Mouse (Mus musculus): ENCODE results near the gene Olfr1186. TPM values are rescaled to one million over a fixed set of nuclear protein-coding genes. Genes with fewer than 3 reads are reported as not detected.
"Not testable (repeated sequence)": the region's sequence is repeated elsewhere in the genome, so short reads cannot be mapped to it uniquely, and the experiment has no call there.

The Olfr1186 gene
- total RNA-seq (2014; rRNA removed; ENCODE audit: low replicate concordance) (not detected in 2 replicates), polyA plus RNA-seq (2015; fragmentation: Nextera tagmentation; extraction: Ambion mirVana) (not detected in 2 replicates)

DNA sequence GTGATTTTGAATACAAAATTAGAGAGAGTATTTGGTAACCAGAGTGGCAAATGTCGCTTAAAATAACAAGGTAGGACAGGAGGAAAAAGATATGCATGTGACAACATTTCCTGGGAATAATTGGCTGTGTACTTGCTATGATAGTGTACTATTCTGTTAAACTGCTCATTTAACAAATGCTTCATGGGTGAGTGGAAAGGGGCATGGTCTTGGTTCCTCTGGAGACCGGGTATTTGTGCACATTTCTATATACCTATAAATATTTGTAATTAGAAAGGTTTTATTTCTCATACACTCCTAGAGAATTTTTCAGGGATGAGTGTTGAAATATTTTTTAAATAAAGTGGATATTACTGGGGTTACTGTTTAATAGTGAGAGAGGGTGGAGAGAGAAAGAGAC, at the start of gene Olfr1186:
TSS of gene Olfr1186 (plus strand) at position 301 of the 400 bp plus-strand sequence.
- H3K9ac ChIP-seq (replicated peaks; ENCODE audit: low read depth, low read length) = no peak within 1 kb of the TSS
- no peak within 1 kb of the TSS for H3K4me2 ChIP-seq (ENCODE audit: low read depth, low read length)
- ATAC-seq (ENCODE audit: insufficient read depth, low read depth) (no peak), DNase-seq (ENCODE audit: low spot score) (no peak)
- TF ChIP-seq EP300 (IDR thresholded peaks at IDR 0.05; ENCODE audit: low read depth) (no peak), CTCF (IDR thresholded peaks at IDR 0.05; ENCODE audit: low read depth) (no peak)
- no peaks in the 10 kb centered on the region for H3K9me3 ChIP-seq (replicated peaks; ENCODE audit: control insufficient read depth, low read length)
- H3K27me3 ChIP-seq (ENCODE audit: control insufficient read depth, insufficient read depth, low read length) = no peaks in the 10 kb centered on the region
- 65% methylated on average over 2 of the region's 2 CpGs for WGBS
- no peaks in the 10 kb centered on the region for H3K4me1 ChIP-seq (ENCODE audit: control insufficient read depth, insufficient read depth)
- H3K27ac ChIP-seq (ENCODE audit: low read depth) = no peak within 1 kb of the TSS
- H3K36me3 ChIP-seq (replicated peaks; ENCODE audit: control insufficient read depth, insufficient read depth, low read length) = no peaks in the 10 kb centered on the region
- H3K4me3 ChIP-seq (ENCODE audit: low read depth, low read length) = no peak within 1 kb of the TSS

DNA sequence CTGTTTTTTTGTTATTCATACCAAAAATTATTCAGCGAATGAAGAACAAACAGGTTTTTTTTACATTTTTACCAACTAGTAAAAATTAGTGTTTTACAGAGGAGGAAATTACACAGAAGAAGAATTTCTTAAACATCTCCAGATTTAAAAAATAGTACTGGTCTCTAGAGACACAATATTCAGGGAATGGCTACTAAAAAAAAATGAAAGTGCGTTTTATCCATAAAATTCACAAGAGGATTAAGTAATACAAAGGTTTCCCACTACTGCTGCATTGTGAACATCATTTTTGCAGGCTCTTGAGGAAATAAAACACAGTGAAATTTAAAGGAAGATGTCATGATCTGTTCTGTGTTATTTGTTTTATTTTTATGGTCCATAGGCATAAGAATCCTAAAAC, 35.1 kb upstream of the Olfr1186 start, which contains the start of gene Olfr1184:
TSS of gene Olfr1184 (plus strand) at position 301 of the 400 bp plus-strand sequence.
- H3K27ac ChIP-seq (ENCODE audit: low read depth) = no peak within 1 kb of the TSS
- no peak within 1 kb of the TSS for H3K4me2 ChIP-seq (ENCODE audit: low read depth, low read length)
- H3K27me3 ChIP-seq (ENCODE audit: control insufficient read depth, insufficient read depth, low read length) = no peaks in the 10 kb centered on the region
- H3K4me1 ChIP-seq (ENCODE audit: control insufficient read depth, insufficient read depth) = no peaks in the 10 kb centered on the region
- ATAC-seq (ENCODE audit: insufficient read depth, low read depth) (no peak), DNase-seq (ENCODE audit: low spot score) (no peak)
- 73% methylated on average over 2 of the region's 2 CpGs for WGBS
- no peak within 1 kb of the TSS for H3K9ac ChIP-seq (replicated peaks; ENCODE audit: low read depth, low read length)
- no peaks in the 10 kb centered on the region for H3K9me3 ChIP-seq (replicated peaks; ENCODE audit: control insufficient read depth, low read length)
- TF ChIP-seq EP300 (IDR thresholded peaks at IDR 0.05; ENCODE audit: low read depth) (no peak), CTCF (IDR thresholded peaks at IDR 0.05; ENCODE audit: low read depth) (no peak)
- H3K36me3 ChIP-seq (replicated peaks; ENCODE audit: control insufficient read depth, insufficient read depth, low read length) = no peaks in the 10 kb centered on the region
- H3K4me3 ChIP-seq (ENCODE audit: low read depth, low read length) = no peak within 1 kb of the TSS

DNA sequence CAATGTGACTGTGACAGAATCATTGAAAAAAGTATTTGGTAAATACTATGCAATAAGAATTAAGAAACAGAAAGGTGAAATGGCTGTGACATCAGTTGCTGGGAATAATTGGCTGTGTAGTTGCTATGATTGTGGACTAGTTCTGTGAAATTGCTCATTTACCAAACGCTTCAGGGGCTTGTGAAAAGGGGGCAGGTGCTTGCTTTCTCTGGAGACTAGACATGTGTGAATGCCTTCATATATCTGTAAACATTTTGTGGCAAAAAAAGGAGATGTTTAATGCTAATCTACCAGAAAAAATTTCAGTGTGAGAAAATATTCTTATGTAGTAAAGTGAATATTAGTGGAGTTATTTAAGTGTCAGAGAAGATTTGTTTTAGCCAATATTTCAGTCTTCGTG, 25.3 kb upstream of the Olfr1186 start, which contains the start of gene Olfr1185-ps1:
TSS of gene Olfr1185-ps1 (plus strand) at position 301 of the 400 bp plus-strand sequence.
- no peak for TF ChIP-seq CTCF (IDR thresholded peaks at IDR 0.05; ENCODE audit: low read depth)
- no peak for TF ChIP-seq EP300 (IDR thresholded peaks at IDR 0.05; ENCODE audit: low read depth)
- ATAC-seq (ENCODE audit: insufficient read depth, low read depth) = no peak
- Histone ChIP-seq H3K4me3 (ENCODE audit: low read depth, low read length) (no peak within 1 kb of the TSS), H3K9ac (replicated peaks; ENCODE audit: low read depth, low read length) (no peak within 1 kb of the TSS), H3K9me3 (replicated peaks; ENCODE audit: control insufficient read depth, low read length) (no peaks in the 10 kb centered on the region), H3K36me3 (replicated peaks; ENCODE audit: control insufficient read depth, insufficient read depth, low read length) (no peaks in the 10 kb centered on the region), H3K27ac (ENCODE audit: low read depth) (no peak within 1 kb of the TSS), H3K27me3 (ENCODE audit: control insufficient read depth, insufficient read depth, low read length) (no peaks in the 10 kb centered on the region), H3K4me1 (ENCODE audit: control insufficient read depth, insufficient read depth) (no peaks in the 10 kb centered on the region), H3K4me2 (ENCODE audit: low read depth, low read length) (no peak within 1 kb of the TSS)
- DNase-seq (ENCODE audit: low spot score) = no peak
- 51% methylated on average over 2 of the region's 2 CpGs for WGBS

DNA sequence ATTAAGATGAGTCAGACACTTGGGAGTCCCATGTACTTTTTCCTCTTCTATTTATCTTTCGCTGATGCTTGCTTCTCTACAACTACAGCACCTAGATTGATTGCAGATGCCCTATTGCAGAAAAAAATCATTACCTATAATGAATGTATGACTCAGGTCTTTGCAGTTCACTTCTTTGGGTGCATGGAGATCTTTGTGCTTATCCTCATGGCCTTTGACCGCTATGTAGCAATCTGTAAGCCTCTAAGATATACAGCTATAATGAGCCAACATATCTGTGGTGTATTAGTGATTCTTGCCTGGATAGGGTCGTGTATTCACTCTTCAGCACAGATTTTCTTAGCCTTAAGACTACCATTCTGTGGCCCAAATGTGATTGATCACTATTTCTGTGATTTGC, 7.4 kb downstream of the Olfr1186 start:
- DNase-seq (ENCODE audit: low spot score) = no peak
- no peaks in the 10 kb centered on the region for H3K27me3 ChIP-seq (ENCODE audit: control insufficient read depth, insufficient read depth, low read length)
- H3K4me1 ChIP-seq (ENCODE audit: control insufficient read depth, insufficient read depth) = no peaks in the 10 kb centered on the region
- no peak overlapping the region for H3K9ac ChIP-seq (replicated peaks; ENCODE audit: low read depth, low read length)
- TF ChIP-seq CTCF (IDR thresholded peaks at IDR 0.05; ENCODE audit: low read depth) (no peak), EP300 (IDR thresholded peaks at IDR 0.05; ENCODE audit: low read depth) (no peak)
- no peak overlapping the region for H3K4me2 ChIP-seq (ENCODE audit: low read depth, low read length)
- H3K27ac ChIP-seq (ENCODE audit: low read depth) = no peak overlapping the region
- WGBS = 62% methylated on average over 3 of the region's 3 CpGs
- H3K4me3 ChIP-seq (ENCODE audit: low read depth, low read length) = no peak overlapping the region
- H3K9me3 ChIP-seq (replicated peaks; ENCODE audit: control insufficient read depth, low read length) = no peaks in the 10 kb centered on the region
- no peak for ATAC-seq (ENCODE audit: insufficient read depth, low read depth)
- H3K36me3 ChIP-seq (replicated peaks; ENCODE audit: control insufficient read depth, insufficient read depth, low read length) = no peaks in the 10 kb centered on the region

DNA sequence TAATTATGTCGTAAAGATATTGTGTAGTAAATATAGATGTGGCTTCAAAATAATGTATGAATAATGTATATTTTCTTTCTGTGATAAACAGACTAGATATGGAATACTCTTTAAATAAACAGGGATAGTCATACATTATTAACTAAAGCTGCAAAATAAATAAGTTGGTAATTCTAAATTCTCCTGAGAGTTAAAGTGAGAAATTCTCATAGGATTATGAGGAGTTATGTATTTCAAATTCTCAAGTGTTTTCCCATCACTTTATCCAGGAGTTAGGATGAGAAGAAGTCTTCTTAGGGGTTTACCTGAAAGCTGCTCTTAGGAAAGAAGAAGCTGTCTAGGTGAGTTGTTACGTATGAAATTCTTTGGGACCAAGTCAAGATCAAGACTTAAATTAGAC, 38.3 kb downstream of the Olfr1186 start, which contains the start of gene Olfr1188:
TSS of gene Olfr1188 (plus strand) at position 301 of the 400 bp plus-strand sequence.
- no peak for ATAC-seq (ENCODE audit: insufficient read depth, low read depth)
- Histone ChIP-seq H3K4me1 (ENCODE audit: control insufficient read depth, insufficient read depth) (no peaks in the 10 kb centered on the region), H3K9ac (replicated peaks; ENCODE audit: low read depth, low read length) (no peak within 1 kb of the TSS), H3K4me3 (ENCODE audit: low read depth, low read length) (no peak within 1 kb of the TSS), H3K27ac (ENCODE audit: low read depth) (no peak within 1 kb of the TSS), H3K9me3 (replicated peaks; ENCODE audit: control insufficient read depth, low read length) (no peaks in the 10 kb centered on the region), H3K4me2 (ENCODE audit: low read depth, low read length) (no peak within 1 kb of the TSS), H3K36me3 (replicated peaks; ENCODE audit: control insufficient read depth, insufficient read depth, low read length) (no peaks in the 10 kb centered on the region), H3K27me3 (ENCODE audit: control insufficient read depth, insufficient read depth, low read length) (no peaks in the 10 kb centered on the region)
- 61% methylated on average over 2 of the region's 2 CpGs for WGBS
- TF ChIP-seq CTCF (IDR thresholded peaks at IDR 0.05; ENCODE audit: low read depth) (no peak), EP300 (IDR thresholded peaks at IDR 0.05; ENCODE audit: low read depth) (no peak)
- no peak for DNase-seq (ENCODE audit: low spot score)

DNA sequence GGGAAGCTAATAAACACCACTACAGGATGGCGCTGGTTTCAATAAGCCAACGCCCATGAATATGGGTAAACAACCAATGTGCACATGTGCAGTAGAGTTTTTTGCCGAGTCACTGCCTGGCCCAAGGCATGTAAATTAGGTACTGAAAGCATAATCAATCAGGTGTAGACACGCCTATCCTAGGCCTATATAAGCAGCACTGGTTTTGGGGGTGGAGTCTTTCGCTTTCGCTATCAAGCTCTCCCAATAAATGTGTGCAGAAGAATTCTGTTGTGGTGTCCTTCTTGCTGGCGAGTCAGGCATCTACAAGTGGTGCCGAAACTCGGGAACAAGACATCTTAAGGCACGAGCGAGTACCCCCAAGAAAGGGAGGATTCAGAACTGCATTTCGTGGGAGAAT, 54.3 kb downstream of the Olfr1186 start:
- H3K9me3 ChIP-seq (replicated peaks; ENCODE audit: control insufficient read depth, low read length); H3K4me1 ChIP-seq (ENCODE audit: control insufficient read depth, insufficient read depth); H3K36me3 ChIP-seq (replicated peaks; ENCODE audit: control insufficient read depth, insufficient read depth, low read length); ATAC-seq (ENCODE audit: insufficient read depth, low read depth); H3K4me3 ChIP-seq (ENCODE audit: low read depth, low read length); DNase-seq (ENCODE audit: low spot score); H3K27me3 ChIP-seq (ENCODE audit: control insufficient read depth, insufficient read depth, low read length); H3K4me2 ChIP-seq (ENCODE audit: low read depth, low read length); H3K27ac ChIP-seq (ENCODE audit: low read depth); H3K9ac ChIP-seq (replicated peaks; ENCODE audit: low read depth, low read length): not testable (repeated sequence)
- WGBS = 78% methylated on average over 12 of the region's 12 CpGs

Other genes starting within 250 kb of the Olfr1186 start
- not detected in 2 replicates for gene Olfr1173, start 238.7 kb upstream of the Olfr1186 start, total RNA-seq (2014; rRNA removed; ENCODE audit: low replicate concordance)
- gene Olfr1173, start 238.7 kb upstream of the Olfr1186 start, polyA plus RNA-seq (2015; fragmentation: Nextera tagmentation; extraction: Ambion mirVana) = not detected in 2 replicates
- not detected in 2 replicates for gene Olfr1174-ps, start 203.4 kb upstream of the Olfr1186 start, total RNA-seq (2014; rRNA removed; ENCODE audit: low replicate concordance)
- not detected in 2 replicates for gene Olfr1174-ps, start 203.4 kb upstream of the Olfr1186 start, polyA plus RNA-seq (2015; fragmentation: Nextera tagmentation; extraction: Ambion mirVana)
- not detected in 2 replicates for gene Olfr1175-ps, start 191.3 kb upstream of the Olfr1186 start, total RNA-seq (2014; rRNA removed; ENCODE audit: low replicate concordance)
- gene Olfr1175-ps, start 191.3 kb upstream of the Olfr1186 start, polyA plus RNA-seq (2015; fragmentation: Nextera tagmentation; extraction: Ambion mirVana) = not detected in 2 replicates
- gene Olfr1176, start 181.8 kb upstream of the Olfr1186 start, total RNA-seq (2014; rRNA removed; ENCODE audit: low replicate concordance) = not detected in 2 replicates
- gene Olfr1176, start 181.8 kb upstream of the Olfr1186 start, polyA plus RNA-seq (2015; fragmentation: Nextera tagmentation; extraction: Ambion mirVana) = not detected in 2 replicates
- not detected in 2 replicates for gene Olfr1177-ps, start 172.1 kb upstream of the Olfr1186 start, total RNA-seq (2014; rRNA removed; ENCODE audit: low replicate concordance)
- not detected in 2 replicates for gene Olfr1177-ps, start 172.1 kb upstream of the Olfr1186 start, polyA plus RNA-seq (2015; fragmentation: Nextera tagmentation; extraction: Ambion mirVana)
- not detected in 2 replicates for gene Olfr1178, start 131.5 kb upstream of the Olfr1186 start, total RNA-seq (2014; rRNA removed; ENCODE audit: low replicate concordance)
- gene Olfr1178, start 131.5 kb upstream of the Olfr1186 start, polyA plus RNA-seq (2015; fragmentation: Nextera tagmentation; extraction: Ambion mirVana) = not detected in 2 replicates
- gene Olfr1179, start 112.1 kb upstream of the Olfr1186 start, total RNA-seq (2014; rRNA removed; ENCODE audit: low replicate concordance) = not detected in 2 replicates
- gene Olfr1179, start 112.1 kb upstream of the Olfr1186 start, polyA plus RNA-seq (2015; fragmentation: Nextera tagmentation; extraction: Ambion mirVana) = not detected in 2 replicates
- not detected in 2 replicates for gene Olfr1180, start 99.4 kb upstream of the Olfr1186 start, total RNA-seq (2014; rRNA removed; ENCODE audit: low replicate concordance)
- not detected in 2 replicates for gene Olfr1180, start 99.4 kb upstream of the Olfr1186 start, polyA plus RNA-seq (2015; fragmentation: Nextera tagmentation; extraction: Ambion mirVana)
- gene Olfr1181, start 92.4 kb upstream of the Olfr1186 start, total RNA-seq (2014; rRNA removed; ENCODE audit: low replicate concordance) = not detected in 2 replicates
- gene Olfr1181, start 92.4 kb upstream of the Olfr1186 start, polyA plus RNA-seq (2015; fragmentation: Nextera tagmentation; extraction: Ambion mirVana) = not detected in 2 replicates
- not detected in 2 replicates for gene Gm13757, start 69.4 kb upstream of the Olfr1186 start, total RNA-seq (2014; rRNA removed; ENCODE audit: low replicate concordance)
- gene Gm13757, start 69.4 kb upstream of the Olfr1186 start, polyA plus RNA-seq (2015; fragmentation: Nextera tagmentation; extraction: Ambion mirVana) = not detected in 2 replicates
- not detected in 2 replicates for gene Olfr1183, start 63.7 kb upstream of the Olfr1186 start, total RNA-seq (2014; rRNA removed; ENCODE audit: low replicate concordance)
- not detected in 2 replicates for gene Olfr1183, start 63.7 kb upstream of the Olfr1186 start, polyA plus RNA-seq (2015; fragmentation: Nextera tagmentation; extraction: Ambion mirVana)
- not detected in 2 replicates for gene Olfr1184, start 35.0 kb upstream of the Olfr1186 start, total RNA-seq (2014; rRNA removed; ENCODE audit: low replicate concordance)
- not detected in 2 replicates for gene Olfr1184, start 35.0 kb upstream of the Olfr1186 start, polyA plus RNA-seq (2015; fragmentation: Nextera tagmentation; extraction: Ambion mirVana)
- not detected in 2 replicates for gene Olfr1185-ps1, start 25.2 kb upstream of the Olfr1186 start, total RNA-seq (2014; rRNA removed; ENCODE audit: low replicate concordance)
- not detected in 2 replicates for gene Olfr1185-ps1, start 25.2 kb upstream of the Olfr1186 start, polyA plus RNA-seq (2015; fragmentation: Nextera tagmentation; extraction: Ambion mirVana)
- gene Olfr1188, start 38.4 kb downstream of the Olfr1186 start, total RNA-seq (2014; rRNA removed; ENCODE audit: low replicate concordance) = not detected in 2 replicates
- gene Olfr1188, start 38.4 kb downstream of the Olfr1186 start, polyA plus RNA-seq (2015; fragmentation: Nextera tagmentation; extraction: Ambion mirVana) = not detected in 2 replicates
- gene Olfr1189, start 67.9 kb downstream of the Olfr1186 start, total RNA-seq (2014; rRNA removed; ENCODE audit: low replicate concordance) = not detected in 2 replicates
- gene Olfr1189, start 67.9 kb downstream of the Olfr1186 start, polyA plus RNA-seq (2015; fragmentation: Nextera tagmentation; extraction: Ambion mirVana) = not detected in 2 replicates
- gene Olfr1191-ps1, start 122.0 kb downstream of the Olfr1186 start, total RNA-seq (2014; rRNA removed; ENCODE audit: low replicate concordance) = not detected in 2 replicates
- not detected in 2 replicates for gene Olfr1191-ps1, start 122.0 kb downstream of the Olfr1186 start, polyA plus RNA-seq (2015; fragmentation: Nextera tagmentation; extraction: Ambion mirVana)
- not detected in 2 replicates for gene Olfr1192-ps1, start 130.0 kb downstream of the Olfr1186 start, total RNA-seq (2014; rRNA removed; ENCODE audit: low replicate concordance)
- not detected in 2 replicates for gene Olfr1192-ps1, start 130.0 kb downstream of the Olfr1186 start, polyA plus RNA-seq (2015; fragmentation: Nextera tagmentation; extraction: Ambion mirVana)
- gene Olfr1193, start 157.1 kb downstream of the Olfr1186 start, total RNA-seq (2014; rRNA removed; ENCODE audit: low replicate concordance) = not detected in 2 replicates
- not detected in 2 replicates for gene Olfr1193, start 157.1 kb downstream of the Olfr1186 start, polyA plus RNA-seq (2015; fragmentation: Nextera tagmentation; extraction: Ambion mirVana)
- gene Olfr1195, start 170.6 kb downstream of the Olfr1186 start, total RNA-seq (2014; rRNA removed; ENCODE audit: low replicate concordance) = not detected in 2 replicates
- gene Olfr1195, start 170.6 kb downstream of the Olfr1186 start, polyA plus RNA-seq (2015; fragmentation: Nextera tagmentation; extraction: Ambion mirVana) = not detected in 2 replicates
- not detected in 2 replicates for gene Olfr1196, start 186.0 kb downstream of the Olfr1186 start, total RNA-seq (2014; rRNA removed; ENCODE audit: low replicate concordance)
- gene Olfr1196, start 186.0 kb downstream of the Olfr1186 start, polyA plus RNA-seq (2015; fragmentation: Nextera tagmentation; extraction: Ambion mirVana) = not detected in 2 replicates
- not detected in 2 replicates for gene Olfr1197, start 213.8 kb downstream of the Olfr1186 start, total RNA-seq (2014; rRNA removed; ENCODE audit: low replicate concordance)
- not detected in 2 replicates for gene Olfr1197, start 213.8 kb downstream of the Olfr1186 start, polyA plus RNA-seq (2015; fragmentation: Nextera tagmentation; extraction: Ambion mirVana)
- gene Olfr1198, start 232.8 kb downstream of the Olfr1186 start, total RNA-seq (2014; rRNA removed; ENCODE audit: low replicate concordance) = not detected in 2 replicates
- not detected in 2 replicates for gene Olfr1198, start 232.8 kb downstream of the Olfr1186 start, polyA plus RNA-seq (2015; fragmentation: Nextera tagmentation; extraction: Ambion mirVana)
- not detected in 2 replicates for gene Olfr1199, start 241.9 kb downstream of the Olfr1186 start, total RNA-seq (2014; rRNA removed; ENCODE audit: low replicate concordance)
- not detected in 2 replicates for gene Olfr1199, start 241.9 kb downstream of the Olfr1186 start, polyA plus RNA-seq (2015; fragmentation: Nextera tagmentation; extraction: Ambion mirVana)

All from heart, postnatal 0 days (tissue).